Mouse (Mus musculus): ENCODE measurements at regions not wholly inside any gene's neighbourhood (a gene's known extent, or its start where the extent isn't known, plus 50 kb on each side); places are given as distances from the start of the nearest gene placed in this dataset.

- no peak for TF ChIP-seq CTCF (IDR thresholded peaks at IDR 0.05)
- TF ChIP-seq EP300 (IDR thresholded peaks at IDR 0.05), result no peak
Measured at GRCm38 (mm10) chr12:56114446-56114845, 231.2 kb downstream of the Mbip start.
